Mouse (Mus musculus) forebrain, embryonic 15.5 days (tissue): Measurements from ENCODE around the gene Fkbp8. TPM values are rescaled to one million over a fixed set of nuclear protein-coding genes. Genes with fewer than 3 reads are reported as not detected.

ENCODE experiments used
- ATAC-seq: fragments of 200-750 bp; cut with Nextera tagmentation; replicated peaks from 2 replicates; pipeline ENCODE4 v1.8.0; 2017; ENCODE audit warnings: mild to moderate bottlenecking, moderate TSS enrichment, moderate library complexity
- H3K27ac ChIP-seq: fragments of 300-500 bp; sonication (generic); replicated peaks from 2 replicates; pipeline ENCODE4 v1.5.1; 2015; ENCODE audit warnings: mild to moderate bottlenecking, inconsistent platforms
- H3K27me3 ChIP-seq: fragments of 300-500 bp; sonication (generic); 2 replicates; pipeline ENCODE4 v1.6.1; 2015; ENCODE audit warnings: inconsistent platforms
- H3K36me3 ChIP-seq: fragments of 300-500 bp; sonication (generic); 2 replicates; pipeline ENCODE4 v1.6.1; 2015; ENCODE audit warnings: mild to moderate bottlenecking, inconsistent platforms
- H3K4me1 ChIP-seq: fragments of 300-500 bp; sonication (generic); 2 replicates; pipeline ENCODE4 v1.6.1; 2015; ENCODE audit warnings: inconsistent platforms
- H3K4me2 ChIP-seq: fragments of 300-500 bp; sonication (generic); replicated peaks from 2 replicates; pipeline ENCODE4 v1.6.1; 2015; ENCODE audit warnings: mild to moderate bottlenecking, inconsistent platforms
- H3K4me3 ChIP-seq: fragments of 300-500 bp; sonication (generic); 2 replicates; pipeline ENCODE4 v1.5.1; 2015; ENCODE audit warnings: mild to moderate bottlenecking, inconsistent platforms
- H3K9ac ChIP-seq: fragments of 300-500 bp; sonication (generic); replicated peaks from 2 replicates; pipeline ENCODE4 v1.6.1; 2015; ENCODE audit warnings: mild to moderate bottlenecking, inconsistent platforms
- H3K9me3 ChIP-seq: fragments of 300-500 bp; sonication (generic); 2 replicates; pipeline ENCODE4 v1.6.1; 2016; ENCODE audit warnings: inconsistent platforms
- WGBS: fragments of 180-500 bp; shearing (Covaris S2); methylation state at CpG from one replicate; pipeline ENCODE4 v1.1.7; 2015; ENCODE audit warnings: mixed read lengths; 5-methylcytosine and 5-hydroxymethylcytosine counted together
- polyA plus RNA-seq: library from polyadenylated mRNA; unstranded; fragments of >200 nt; fragmentation: Nextera tagmentation; extraction: Ambion mirVana; gene quantifications from 2 replicates; pipeline ENCODE4 v1.2.1, GENCODE M21; 2015

Fkbp8 gene
- polyA plus RNA-seq, 1 experiment from 2014 or later = 433 TPM

DNA sequence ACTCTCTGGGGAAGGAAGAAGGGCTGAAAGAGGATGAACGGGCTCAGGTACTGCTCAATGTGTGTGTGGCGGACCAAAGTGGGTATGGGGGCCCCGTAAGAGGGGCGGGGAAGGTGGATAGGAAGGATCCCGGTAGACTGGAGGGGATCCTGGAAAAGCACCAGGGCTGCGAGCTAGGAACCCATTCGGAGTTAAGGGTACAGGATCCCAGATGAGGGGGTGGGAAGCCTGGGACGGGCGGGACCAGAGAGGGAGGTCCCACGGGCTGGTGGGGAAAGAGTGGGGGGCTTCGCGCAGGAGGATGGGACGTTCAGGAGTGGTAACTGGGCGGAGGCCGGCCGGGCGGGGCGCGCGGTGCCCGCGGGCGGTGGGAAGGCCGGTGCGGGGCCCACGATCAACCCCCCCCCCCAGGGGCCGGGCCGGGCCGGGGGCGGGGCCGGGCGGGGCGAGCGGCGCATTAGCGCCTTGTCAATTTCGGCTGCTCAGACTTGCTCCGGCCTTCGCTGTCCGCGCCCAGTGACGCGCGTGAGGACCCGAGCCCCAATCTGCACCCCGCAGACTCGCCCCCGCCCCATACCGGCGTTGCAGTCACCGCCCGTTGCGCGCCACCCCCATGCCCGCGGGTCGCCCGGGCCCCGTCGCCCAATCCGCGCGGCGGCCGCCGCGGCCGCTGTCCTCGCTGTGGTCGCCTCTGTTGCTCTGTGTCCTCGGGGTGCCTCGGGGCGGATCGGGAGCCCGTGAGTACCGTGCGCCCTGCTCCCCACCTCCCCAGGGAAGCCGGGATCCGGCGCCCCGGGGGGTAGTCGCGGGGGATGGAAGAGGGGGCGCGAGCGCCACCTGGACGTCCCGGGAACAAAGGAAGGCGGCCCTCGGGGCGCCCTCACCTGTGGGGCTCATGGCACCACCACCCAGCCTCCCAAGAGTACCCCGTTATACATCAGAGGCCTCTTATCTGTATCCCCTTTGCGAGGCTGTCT, 34.6 kb upstream of the Fkbp8 start, which contains the start of gene Crlf1:
Crlf1 (plus strand) TSS at position 495 of the 977 bp plus-strand sequence.
- peaks cover 48% of the 10 kb centered on the region for H3K4me1 ChIP-seq
- H3K9ac ChIP-seq = peak within 1 kb of the TSS; percentile 36
- peaks cover 100% of the 10 kb centered on the region for H3K27me3 ChIP-seq
- no peaks in the 10 kb centered on the region for H3K36me3 ChIP-seq
- H3K9me3 ChIP-seq = no peaks in the 10 kb centered on the region
- peak within 1 kb of the TSS; percentile 41 for H3K4me3 ChIP-seq
- under 1% methylated on average over 83 of the region's 93 CpGs for WGBS
- peak within 1 kb of the TSS; percentile 58 for H3K4me2 ChIP-seq
- H3K27ac ChIP-seq = no peak within 1 kb of the TSS
- no peak for ATAC-seq

DNA sequence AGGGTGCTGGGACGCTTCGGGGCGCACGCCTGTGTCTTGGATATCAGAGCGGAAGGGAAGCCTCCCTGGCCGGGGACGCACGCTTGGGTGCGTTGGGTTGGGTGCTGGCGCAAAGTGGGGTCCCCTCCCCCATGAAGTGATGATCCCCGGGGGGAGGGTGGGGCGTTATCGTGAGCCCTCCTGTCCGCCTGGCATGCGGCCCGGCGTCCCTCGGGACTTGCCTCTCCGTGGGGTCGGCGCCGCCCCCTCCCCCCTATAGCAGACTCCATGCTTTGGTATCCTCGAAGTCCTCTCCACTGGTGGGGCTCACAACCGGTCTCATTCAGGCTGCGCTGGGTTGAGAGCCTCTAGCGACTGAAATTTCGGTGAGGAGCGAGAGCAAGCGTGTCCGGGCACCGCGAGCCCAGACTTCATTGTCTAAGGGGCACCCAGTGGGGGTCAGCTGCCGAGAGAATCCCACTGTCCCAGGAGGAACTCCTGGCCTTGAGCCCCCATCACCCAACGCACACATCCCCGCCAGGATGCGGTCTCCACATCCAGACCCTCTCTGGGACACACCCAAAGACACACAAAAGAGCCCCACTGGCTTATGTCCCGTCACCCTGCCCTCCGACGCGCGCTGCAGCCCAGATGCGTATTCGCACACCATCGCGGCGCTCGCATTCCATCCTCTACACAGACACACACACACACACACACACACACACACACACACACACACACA, 33.7 kb upstream of the Fkbp8 start:
- peak overlapping the region; percentile 41 for H3K4me3 ChIP-seq
- peaks cover 100% of the 10 kb centered on the region for H3K27me3 ChIP-seq
- under 1% methylated on average over 47 of the region's 47 CpGs for WGBS
- no peak for ATAC-seq
- H3K4me1 ChIP-seq = peaks cover 40% of the 10 kb centered on the region
- H3K36me3 ChIP-seq = no peaks in the 10 kb centered on the region
- H3K9ac ChIP-seq = peak overlapping the region; percentile 36; the same call in 1 of the 2 replicates
- no peaks in the 10 kb centered on the region for H3K9me3 ChIP-seq
- peak overlapping the region; percentile 58 for H3K4me2 ChIP-seq
- no peak overlapping the region for H3K27ac ChIP-seq

DNA sequence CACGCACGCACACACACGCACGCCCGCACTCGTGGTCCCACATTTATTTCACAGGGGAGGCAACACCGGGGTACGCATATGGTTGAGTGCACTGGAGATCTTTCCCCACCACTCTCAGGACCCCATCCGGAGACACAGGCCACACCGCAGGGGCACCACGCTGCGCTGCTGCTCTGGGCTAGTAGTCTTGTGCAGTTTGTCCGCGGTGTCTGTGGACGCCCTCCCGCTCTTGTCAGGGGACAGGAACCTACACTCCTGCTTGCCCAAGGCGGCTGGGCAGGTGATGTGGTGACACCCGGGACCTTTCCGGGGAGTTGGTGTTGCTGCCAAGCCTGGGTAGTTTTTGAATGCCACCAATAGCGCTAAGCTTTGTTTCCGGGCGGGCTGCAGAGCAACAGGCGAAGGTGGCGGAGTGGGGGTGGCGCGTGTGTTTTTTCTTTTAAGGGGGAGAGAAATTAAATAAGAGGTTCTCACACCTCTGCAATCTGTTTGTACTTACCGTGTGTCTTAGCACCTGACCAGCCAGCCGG, 33.0 kb upstream of the Fkbp8 start:
- Histone ChIP-seq H3K9ac (no peak overlapping the region), H3K27ac (no peak overlapping the region), H3K4me2 (peak overlapping the region; percentile 58; the same call in 1 of the 2 replicates), H3K9me3 (no peaks in the 10 kb centered on the region), H3K4me1 (peaks cover 37% of the 10 kb centered on the region), H3K36me3 (no peaks in the 10 kb centered on the region), H3K27me3 (peaks cover 100% of the 10 kb centered on the region), H3K4me3 (peak overlapping the region; percentile 41)
- WGBS = 3% methylated on average over 28 of the region's 28 CpGs
- ATAC-seq = no peak

DNA sequence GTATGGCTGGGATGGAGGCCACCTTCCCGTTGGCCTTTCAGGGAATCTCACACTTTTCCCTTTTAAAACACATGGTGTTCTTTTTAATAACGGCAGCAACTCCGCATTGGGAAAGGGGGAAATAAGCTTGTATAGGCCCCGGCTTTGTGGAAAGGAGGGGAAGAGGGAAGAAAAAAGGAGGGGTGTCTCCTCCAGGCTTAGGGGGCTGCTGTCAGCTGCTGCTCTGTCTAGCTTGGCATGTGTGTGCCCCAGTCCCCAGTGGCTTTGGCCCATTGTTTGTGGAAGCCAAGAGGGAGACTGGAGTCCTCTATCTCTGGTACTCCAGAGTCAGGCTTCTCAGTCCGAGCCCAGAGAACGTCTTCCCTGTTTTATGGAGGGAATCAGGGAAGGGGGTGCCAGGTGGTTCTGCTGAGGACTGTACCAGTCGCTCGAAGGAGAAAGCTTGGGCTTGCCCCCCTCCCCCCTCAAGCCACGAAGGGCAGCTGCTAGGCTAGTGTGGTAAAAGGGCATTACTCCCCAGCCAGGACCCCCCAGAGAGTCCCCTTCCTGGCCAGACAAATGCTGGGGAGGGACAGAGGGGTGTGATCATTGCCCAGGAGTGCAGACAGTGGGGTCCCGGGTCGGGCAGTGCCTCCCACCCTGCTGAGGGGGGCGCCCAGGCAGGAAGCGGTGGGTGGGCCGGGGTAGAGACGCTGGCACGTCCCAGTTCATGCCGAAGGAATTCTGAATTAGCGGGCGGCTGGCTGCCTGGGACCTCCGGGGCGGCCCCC, 32.3 kb upstream of the Fkbp8 start:
- Histone ChIP-seq H3K4me3 (peak overlapping the region; percentile 11; the same call in 1 of the 2 replicates), H3K4me1 (peaks cover 34% of the 10 kb centered on the region), H3K27ac (no peak overlapping the region), H3K9me3 (no peaks in the 10 kb centered on the region), H3K27me3 (peaks cover 100% of the 10 kb centered on the region), H3K9ac (no peak overlapping the region), H3K4me2 (no peak overlapping the region), H3K36me3 (no peaks in the 10 kb centered on the region)
- ATAC-seq = no peak
- 0% methylated on average over 21 of the region's 21 CpGs for WGBS

DNA sequence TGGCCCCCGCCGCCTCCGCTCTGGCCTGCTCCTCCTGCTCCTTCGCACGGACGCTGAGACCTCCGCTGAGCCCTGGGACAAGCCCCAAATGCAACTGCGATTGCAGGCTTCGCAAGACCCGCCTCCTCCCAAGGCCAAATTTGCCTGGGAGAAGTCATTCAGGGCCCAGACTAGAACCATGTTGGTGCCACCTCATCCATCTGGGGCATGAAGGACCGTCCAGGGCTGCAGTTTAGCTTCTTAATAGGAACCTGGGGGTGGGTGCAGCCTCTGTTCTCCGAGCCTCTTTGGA, 31.8 kb upstream of the Fkbp8 start:
- Histone ChIP-seq H3K27ac (no peak overlapping the region), H3K36me3 (no peaks in the 10 kb centered on the region), H3K4me3 (peak overlapping the region; percentile 11; the same call in 1 of the 2 replicates), H3K27me3 (peaks cover 100% of the 10 kb centered on the region), H3K4me1 (peaks cover 36% of the 10 kb centered on the region), H3K9me3 (no peaks in the 10 kb centered on the region), H3K9ac (no peak overlapping the region), H3K4me2 (no peak overlapping the region)
- WGBS = 9% methylated on average over 12 of the region's 12 CpGs
- no peak for ATAC-seq

DNA sequence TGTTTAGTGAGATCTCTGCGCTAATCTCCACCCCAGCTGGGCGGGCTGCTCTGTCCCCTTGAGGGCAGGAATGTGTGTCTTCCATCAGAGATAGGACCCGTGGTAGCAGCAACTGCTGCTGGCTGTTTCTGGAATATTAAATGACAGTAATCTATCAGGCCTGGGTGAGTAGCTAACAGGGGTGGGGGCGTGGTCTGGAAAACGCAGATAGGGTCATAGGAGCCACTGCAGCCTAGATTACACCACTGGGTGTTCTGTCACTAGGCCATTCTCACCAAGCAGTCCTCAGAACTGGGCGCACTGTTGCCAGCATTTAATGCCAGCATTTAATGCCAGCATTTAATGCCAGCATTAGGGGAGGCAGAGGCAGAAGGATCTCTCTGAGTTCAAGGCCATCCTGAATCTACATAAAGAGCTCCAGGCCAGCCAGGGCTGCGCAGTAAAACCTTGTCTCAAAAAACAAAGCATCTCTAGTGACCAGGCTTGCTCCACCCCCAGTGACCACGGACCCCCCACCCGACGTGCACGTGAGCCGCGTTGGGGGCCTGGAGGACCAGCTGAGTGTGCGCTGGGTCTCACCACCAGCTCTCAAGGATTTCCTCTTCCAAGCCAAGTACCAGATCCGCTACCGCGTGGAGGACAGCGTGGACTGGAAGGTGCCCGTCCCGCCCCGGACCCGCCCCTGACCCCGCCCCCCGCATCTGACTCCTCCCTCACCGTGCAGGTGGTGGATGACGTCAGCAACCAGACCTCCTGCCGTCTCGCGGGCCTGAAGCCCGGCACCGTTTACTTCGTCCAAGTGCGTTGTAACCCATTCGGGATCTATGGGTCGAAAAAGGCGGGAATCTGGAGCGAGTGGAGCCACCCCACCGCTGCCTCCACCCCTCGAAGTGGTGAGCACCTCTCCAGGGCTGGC, 26.9 kb upstream of the Fkbp8 start:
- no peak for ATAC-seq
- no peak overlapping the region for H3K9ac ChIP-seq
- H3K36me3 ChIP-seq = no peaks in the 10 kb centered on the region
- 7% methylated on average over 38 of the region's 39 CpGs for WGBS
- no peaks in the 10 kb centered on the region for H3K9me3 ChIP-seq
- peaks cover 43% of the 10 kb centered on the region for H3K4me1 ChIP-seq
- peaks cover 75% of the 10 kb centered on the region for H3K27me3 ChIP-seq
- no peak overlapping the region for H3K27ac ChIP-seq
- peak overlapping the region; percentile 21; the same call in 1 of the 2 replicates for H3K4me2 ChIP-seq
- peak overlapping the region; percentile 1; the same call in 1 of the 2 replicates for H3K4me3 ChIP-seq

DNA sequence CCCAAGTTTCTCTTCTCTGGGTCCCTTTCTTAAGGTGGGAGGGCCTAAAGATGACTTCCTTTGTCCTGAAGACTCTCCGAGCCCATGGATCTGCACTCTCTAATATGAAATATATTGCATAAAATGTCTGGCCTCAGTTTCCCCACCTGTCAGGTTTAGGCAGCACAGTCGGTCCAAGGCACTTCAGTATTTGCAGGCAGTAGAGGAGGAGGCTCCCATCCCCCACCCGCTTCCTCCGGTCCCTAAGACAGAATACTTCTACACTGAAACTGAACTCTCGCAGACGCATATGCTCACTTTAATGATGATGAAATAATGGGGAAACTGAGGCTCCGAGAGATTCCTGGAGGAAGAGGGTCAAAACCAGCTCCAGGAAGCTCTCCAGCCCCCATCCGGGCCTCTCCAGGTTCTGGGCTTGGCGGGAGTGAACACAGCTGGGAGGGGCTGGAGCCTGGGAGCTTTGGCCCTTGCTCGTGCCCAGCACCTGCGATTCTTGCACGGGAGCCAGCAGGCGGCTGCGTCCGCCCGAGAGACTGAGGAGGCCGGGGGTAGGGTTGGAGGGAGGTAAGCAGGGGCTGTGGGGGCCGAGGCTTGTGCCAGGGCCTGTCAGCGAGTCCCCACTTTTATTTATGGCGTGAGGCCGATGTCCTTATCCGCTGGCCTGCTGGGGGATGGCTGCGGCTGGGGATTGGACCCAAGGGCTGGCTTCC, 25.5 kb upstream of the Fkbp8 start:
- Histone ChIP-seq H3K27me3 (peaks cover 61% of the 10 kb centered on the region), H3K4me1 (peaks cover 49% of the 10 kb centered on the region), H3K9me3 (no peaks in the 10 kb centered on the region), H3K9ac (0 out of 2 replicates have a peak overlapping the region, but pooled peaks have one; percentile 14), H3K36me3 (peaks cover 2% of the 10 kb centered on the region; the same call in 1 of the 2 replicates), H3K4me3 (no peak overlapping the region), H3K27ac (no peak overlapping the region), H3K4me2 (0 out of 2 replicates have a peak overlapping the region, but pooled peaks have one; percentile 9)
- ATAC-seq = no peak
- 10% methylated on average over 23 of the region's 23 CpGs for WGBS

DNA sequence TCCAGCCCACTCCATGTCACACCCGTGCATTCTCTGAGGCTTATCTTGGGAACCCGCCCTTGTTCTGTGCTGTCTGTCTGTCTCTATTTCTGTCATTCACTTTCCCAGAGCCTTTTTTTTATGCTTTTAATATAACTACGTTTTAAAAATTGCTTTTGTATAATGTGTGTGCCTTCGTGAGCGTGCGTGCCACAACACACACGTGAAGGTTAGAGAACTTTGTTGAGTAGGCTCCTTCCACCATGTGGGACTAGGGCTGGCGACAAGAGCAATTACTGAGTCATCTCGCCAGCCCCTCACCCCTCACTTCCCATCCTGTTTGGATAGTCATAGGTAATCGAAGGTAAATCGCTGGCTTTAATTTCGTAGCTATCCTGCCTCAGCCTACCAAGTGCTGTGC, 25.0 kb upstream of the Fkbp8 start:
- H3K36me3 ChIP-seq = peaks cover 8% of the 10 kb centered on the region
- no peak overlapping the region for H3K4me3 ChIP-seq
- no peak overlapping the region for H3K27ac ChIP-seq
- H3K4me1 ChIP-seq = peaks cover 51% of the 10 kb centered on the region
- ATAC-seq = no peak
- H3K9me3 ChIP-seq = no peaks in the 10 kb centered on the region
- 33% methylated on average over 12 of the region's 12 CpGs for WGBS
- peaks cover 56% of the 10 kb centered on the region for H3K27me3 ChIP-seq
- no peak overlapping the region for H3K9ac ChIP-seq
- H3K4me2 ChIP-seq = 0 out of 2 replicates have a peak overlapping the region, but pooled peaks have one; percentile 9

DNA sequence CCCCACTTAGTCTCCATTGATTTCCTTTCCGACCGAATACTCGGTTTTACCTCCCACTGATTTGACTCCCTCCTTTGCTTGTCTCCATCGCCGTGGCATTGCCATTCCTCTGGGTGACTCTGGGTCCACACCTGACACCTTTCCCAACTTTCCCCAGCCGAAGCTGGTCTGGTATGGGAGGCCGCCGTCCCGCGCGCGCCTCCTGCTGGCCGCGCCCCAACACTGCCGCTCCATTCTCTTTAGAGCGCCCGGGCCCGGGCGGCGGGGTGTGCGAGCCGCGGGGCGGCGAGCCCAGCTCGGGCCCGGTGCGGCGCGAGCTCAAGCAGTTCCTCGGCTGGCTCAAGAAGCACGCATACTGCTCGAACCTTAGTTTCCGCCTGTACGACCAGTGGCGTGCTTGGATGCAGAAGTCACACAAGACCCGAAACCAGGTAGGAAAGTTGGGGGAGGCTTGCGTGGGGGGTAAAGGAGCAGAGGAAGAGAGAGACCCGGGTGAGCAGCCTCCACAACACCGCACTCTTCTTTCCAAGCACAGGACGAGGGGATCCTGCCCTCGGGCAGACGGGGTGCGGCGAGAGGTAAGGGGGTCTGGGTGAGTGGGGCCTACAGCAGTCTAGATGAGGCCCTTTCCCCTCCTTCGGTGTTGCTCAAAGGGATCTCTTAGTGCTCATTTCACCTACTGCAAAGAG, 24.3 kb upstream of the Fkbp8 start:
- Histone ChIP-seq H3K9me3 (no peaks in the 10 kb centered on the region), H3K9ac (no peak overlapping the region), H3K4me1 (peaks cover 51% of the 10 kb centered on the region), H3K27ac (no peak overlapping the region), H3K36me3 (peaks cover 13% of the 10 kb centered on the region), H3K4me2 (no peak overlapping the region), H3K4me3 (0 out of 2 replicates have a peak overlapping the region, but pooled peaks have one; percentile 4), H3K27me3 (peaks cover 49% of the 10 kb centered on the region)
- ATAC-seq = no peak
- WGBS = 12% methylated on average over 46 of the region's 46 CpGs

DNA sequence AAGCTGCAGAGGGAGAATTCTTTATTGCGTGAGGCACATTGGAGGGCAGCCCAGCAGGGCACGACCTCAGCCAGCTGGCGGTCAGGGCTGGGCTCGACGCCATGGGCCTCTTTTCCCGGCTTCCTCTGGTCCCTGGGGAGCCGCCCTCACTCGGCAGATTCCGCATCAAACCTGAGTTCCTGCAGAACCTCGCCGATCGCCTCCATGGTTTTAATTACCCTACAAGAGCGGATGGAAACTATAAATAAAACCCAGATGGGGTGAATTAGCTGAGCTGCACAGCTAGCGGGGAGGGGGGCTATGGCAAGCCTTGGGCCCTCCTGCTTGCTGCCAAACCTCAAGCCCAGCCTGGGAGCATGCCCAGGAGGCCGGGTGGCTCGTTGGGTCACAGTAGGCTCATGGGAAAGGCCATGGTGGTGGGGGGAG, 23.2 kb upstream of the Fkbp8 start:
- H3K4me1 ChIP-seq = peaks cover 61% of the 10 kb centered on the region
- H3K27me3 ChIP-seq = peaks cover 38% of the 10 kb centered on the region
- H3K9me3 ChIP-seq = no peaks in the 10 kb centered on the region
- peaks cover 19% of the 10 kb centered on the region for H3K36me3 ChIP-seq
- ATAC-seq = no peak
- 63% methylated on average over 16 of the region's 16 CpGs for WGBS
- 0 out of 2 replicates have a peak overlapping the region, but pooled peaks have one; percentile 92 for H3K4me3 ChIP-seq
- no peak overlapping the region for H3K27ac ChIP-seq
- H3K4me2 ChIP-seq = 0 out of 2 replicates have a peak overlapping the region, but pooled peaks have one; percentile 3
- H3K9ac ChIP-seq = no peak overlapping the region
